Mouse (Mus musculus): ENCODE results near the gene Prok1. TPM values are rescaled to one million over a fixed set of nuclear protein-coding genes. Genes with fewer than 3 reads are reported as not detected.
A peak's percentile ranks its signal among the peaks of the same experiment; 100 is the strongest.

Gene Prok1
- polyA plus RNA-seq, 1 experiment from 2014 or later: 0.19 TPM

DNA sequence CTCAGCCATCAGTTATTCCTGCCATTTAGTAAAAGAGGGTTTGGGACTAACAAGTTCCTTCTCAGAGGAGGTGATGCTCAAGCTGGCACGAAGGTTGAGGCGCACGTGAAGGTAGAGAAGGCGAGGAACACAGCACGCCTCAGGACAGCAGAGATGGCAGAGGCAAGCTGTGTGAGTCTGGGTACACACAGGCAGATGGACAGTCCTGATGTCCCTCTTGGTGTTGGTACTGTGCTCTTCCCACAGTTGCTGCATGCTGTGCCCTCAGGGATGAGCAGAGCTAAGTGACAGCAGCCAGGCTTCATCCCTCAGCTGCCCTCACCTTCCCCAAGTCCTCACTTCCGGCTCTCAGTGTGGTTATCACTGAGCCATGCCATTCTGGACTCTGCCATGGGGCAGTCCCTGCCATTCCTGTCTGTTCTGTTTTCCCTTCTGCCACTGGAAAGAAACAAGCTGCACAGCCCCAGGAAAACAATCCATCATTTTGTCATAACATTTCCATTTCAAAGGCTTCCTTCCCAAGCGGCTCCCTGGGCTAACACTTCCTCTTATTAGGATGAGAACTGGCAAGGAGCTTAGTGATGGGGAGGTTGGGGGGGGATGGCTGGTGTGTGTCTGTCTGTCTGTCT, 31.8 kb downstream of the Prok1 start:
- 67% methylated on average over 7 of the region's 7 CpGs for WGBS
- H3K27ac ChIP-seq (ENCODE audit: low read length): no peak overlapping the region
- peaks cover 3% of the 10 kb centered on the region; the same call in 1 of the 2 replicates for H3K4me1 ChIP-seq (replicated peaks; ENCODE audit: control insufficient read depth, insufficient read depth, low read length)
- no peaks in the 10 kb centered on the region for H3K36me3 ChIP-seq (ENCODE audit: control insufficient read depth, insufficient read depth)
- H3K4me2 ChIP-seq (ENCODE audit: low read length): no peak overlapping the region
- no peak overlapping the region for H3K9ac ChIP-seq (replicated peaks; ENCODE audit: low read depth, low read length)
- peak; percentile 23; the same call in 1 of the 2 replicates for ATAC-seq
- no peak overlapping the region for H3K4me3 ChIP-seq (replicated peaks; ENCODE audit: low read length)
- no peaks in the 10 kb centered on the region for H3K9me3 ChIP-seq (ENCODE audit: control insufficient read depth, low read length)
- no peaks in the 10 kb centered on the region for H3K27me3 ChIP-seq (replicated peaks; ENCODE audit: control insufficient read depth, insufficient read depth, low read length)

GRCm38 (mm10) chr3:107206490-107207150, 32.9 kb downstream of the Prok1 start:
- Histone ChIP-seq H3K4me2 (ENCODE audit: low read length) (no peak overlapping the region), H3K9me3 (ENCODE audit: control insufficient read depth, low read length) (no peaks in the 10 kb centered on the region), H3K36me3 (ENCODE audit: control insufficient read depth, insufficient read depth) (no peaks in the 10 kb centered on the region), H3K27ac (ENCODE audit: low read length) (no peak overlapping the region), H3K27me3 (replicated peaks; ENCODE audit: control insufficient read depth, insufficient read depth, low read length) (no peaks in the 10 kb centered on the region), H3K4me3 (replicated peaks; ENCODE audit: low read length) (no peak overlapping the region), H3K4me1 (replicated peaks; ENCODE audit: control insufficient read depth, insufficient read depth, low read length) (peaks cover 3% of the 10 kb centered on the region; the same call in 1 of the 2 replicates), H3K9ac (replicated peaks; ENCODE audit: low read depth, low read length) (no peak overlapping the region)
- 49% methylated on average over 4 of the region's 4 CpGs for WGBS
- ATAC-seq: peak; percentile 9; the same call in 1 of the 2 replicates

- peaks cover 5% of the 10 kb centered on the region; the same call in 1 of the 2 replicates for H3K4me1 ChIP-seq (replicated peaks; ENCODE audit: control insufficient read depth, insufficient read depth, low read length)
- no peaks in the 10 kb centered on the region for H3K27me3 ChIP-seq (replicated peaks; ENCODE audit: control insufficient read depth, insufficient read depth, low read length)
- H3K9me3 ChIP-seq (ENCODE audit: control insufficient read depth, low read length): no peaks in the 10 kb centered on the region
- H3K4me3 ChIP-seq (replicated peaks; ENCODE audit: low read length): no peak overlapping the region
- no peak overlapping the region for H3K9ac ChIP-seq (replicated peaks; ENCODE audit: low read depth, low read length)
- no peak overlapping the region for H3K27ac ChIP-seq (ENCODE audit: low read length)
- 11% methylated on average over 4 of the region's 4 CpGs for WGBS
- no peak overlapping the region for H3K4me2 ChIP-seq (ENCODE audit: low read length)
- H3K36me3 ChIP-seq (ENCODE audit: control insufficient read depth, insufficient read depth): no peaks in the 10 kb centered on the region
- ATAC-seq: no peak
Observed at GRCm38 (mm10) chr3:107205994-107206393, 33.5 kb downstream of the Prok1 start.

DNA sequence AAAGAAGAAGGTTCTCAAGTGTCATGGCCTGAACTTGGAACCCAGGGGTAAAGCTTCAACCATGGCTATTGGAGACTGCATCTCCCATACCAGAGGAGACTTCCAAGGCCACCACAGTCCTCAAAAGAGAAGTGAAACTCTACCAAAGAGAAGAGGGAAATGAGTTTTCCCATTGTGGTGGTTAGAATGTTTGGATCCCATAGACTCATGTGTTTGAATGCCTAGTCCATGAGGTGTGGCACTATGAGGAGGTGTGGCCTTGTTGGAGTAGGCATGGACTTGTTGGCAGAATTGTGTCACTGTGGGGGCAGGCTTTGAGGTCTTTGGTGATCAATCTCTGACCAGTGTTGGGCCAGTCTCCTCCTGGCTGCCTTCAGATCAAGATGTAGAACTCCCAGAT, 34.3 kb downstream of the Prok1 start:
- Histone ChIP-seq H3K27ac (ENCODE audit: low read length) (no peak overlapping the region), H3K4me3 (replicated peaks; ENCODE audit: low read length) (no peak overlapping the region), H3K27me3 (replicated peaks; ENCODE audit: control insufficient read depth, insufficient read depth, low read length) (no peaks in the 10 kb centered on the region), H3K4me2 (ENCODE audit: low read length) (no peak overlapping the region), H3K36me3 (ENCODE audit: control insufficient read depth, insufficient read depth) (no peaks in the 10 kb centered on the region), H3K9ac (replicated peaks; ENCODE audit: low read depth, low read length) (no peak overlapping the region), H3K4me1 (replicated peaks; ENCODE audit: control insufficient read depth, insufficient read depth, low read length) (peaks cover 5% of the 10 kb centered on the region; the same call in 1 of the 2 replicates), H3K9me3 (ENCODE audit: control insufficient read depth, low read length) (no peaks in the 10 kb centered on the region)
- ATAC-seq: no peak

GRCm38 (mm10) chr3:107204413-107204812, 35.1 kb downstream of the Prok1 start:
- Histone ChIP-seq H3K36me3 (ENCODE audit: control insufficient read depth, insufficient read depth) (no peaks in the 10 kb centered on the region), H3K9me3 (ENCODE audit: control insufficient read depth, low read length) (no peaks in the 10 kb centered on the region), H3K4me2 (ENCODE audit: low read length) (no peak overlapping the region), H3K4me1 (replicated peaks; ENCODE audit: control insufficient read depth, insufficient read depth, low read length) (peaks cover 5% of the 10 kb centered on the region; the same call in 1 of the 2 replicates), H3K27me3 (replicated peaks; ENCODE audit: control insufficient read depth, insufficient read depth, low read length) (no peaks in the 10 kb centered on the region), H3K27ac (ENCODE audit: low read length) (no peak overlapping the region), H3K9ac (replicated peaks; ENCODE audit: low read depth, low read length) (no peak overlapping the region), H3K4me3 (replicated peaks; ENCODE audit: low read length) (no peak overlapping the region)
- 87% methylated on average over 3 of the region's 3 CpGs for WGBS
- ATAC-seq: no peak

DNA sequence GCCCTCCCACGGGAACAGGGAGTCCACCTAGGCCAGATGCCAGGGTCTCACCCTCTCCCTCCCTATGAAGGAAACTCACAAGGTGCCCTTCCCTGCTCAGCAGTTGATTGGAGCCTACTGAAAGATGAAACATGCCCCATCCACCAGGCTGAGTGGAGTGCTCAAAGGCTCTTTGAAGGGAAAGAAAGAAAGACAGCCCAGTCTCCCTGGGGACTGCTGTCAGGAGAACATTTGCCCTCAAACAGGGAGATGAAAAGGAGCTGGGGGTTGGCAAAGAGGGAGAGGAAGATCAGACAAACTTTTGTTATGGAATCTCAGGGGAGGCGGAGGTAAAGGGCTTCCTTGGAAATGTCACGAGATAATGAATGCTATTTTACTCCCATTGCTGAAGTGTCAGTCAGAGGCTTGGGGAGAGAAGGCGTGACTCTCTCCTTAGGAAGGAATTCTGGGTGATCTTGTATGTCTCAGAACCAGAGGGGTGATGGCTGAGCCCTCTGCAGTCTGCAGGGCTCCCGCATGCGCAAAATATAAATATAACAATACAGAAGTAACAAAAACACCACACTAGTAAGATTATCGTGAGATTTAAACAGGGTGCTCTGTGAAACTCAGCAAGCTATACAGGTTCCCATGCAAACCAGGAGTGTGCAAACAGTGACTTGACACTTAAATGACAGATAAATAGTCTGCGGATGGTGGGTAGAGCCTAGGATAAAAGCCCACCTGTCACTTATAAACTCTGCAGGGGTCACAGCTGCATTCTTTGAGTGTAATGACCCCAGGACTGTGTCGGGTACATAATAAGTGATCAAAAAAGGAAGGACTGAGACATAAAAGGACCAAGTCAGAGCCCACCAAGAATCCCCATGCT, 38.0 kb downstream of the Prok1 start:
- Histone ChIP-seq H3K9me3 (ENCODE audit: control insufficient read depth, low read length) (no peaks in the 10 kb centered on the region), H3K9ac (replicated peaks; ENCODE audit: low read depth, low read length) (no peak overlapping the region), H3K27me3 (replicated peaks; ENCODE audit: control insufficient read depth, insufficient read depth, low read length) (no peaks in the 10 kb centered on the region), H3K4me1 (replicated peaks; ENCODE audit: control insufficient read depth, insufficient read depth, low read length) (0 out of 2 replicates have a peak, but pooled peaks cover 3% of the 10 kb centered on the region), H3K4me2 (ENCODE audit: low read length) (no peak overlapping the region), H3K27ac (ENCODE audit: low read length) (no peak overlapping the region), H3K4me3 (replicated peaks; ENCODE audit: low read length) (no peak overlapping the region), H3K36me3 (ENCODE audit: control insufficient read depth, insufficient read depth) (no peaks in the 10 kb centered on the region)
- peak; percentile 74 for ATAC-seq
- WGBS: 33% methylated on average over 9 of the region's 9 CpGs

GRCm38 (mm10) chr3:107188226-107188899, 51.1 kb downstream of the Prok1 start:
- Histone ChIP-seq H3K4me2 (ENCODE audit: low read length) (no peak overlapping the region), H3K9ac (replicated peaks; ENCODE audit: low read depth, low read length) (no peak overlapping the region), H3K36me3 (ENCODE audit: control insufficient read depth, insufficient read depth) (no peaks in the 10 kb centered on the region), H3K4me3 (replicated peaks; ENCODE audit: low read length) (no peak overlapping the region), H3K4me1 (replicated peaks; ENCODE audit: control insufficient read depth, insufficient read depth, low read length) (0 out of 2 replicates have a peak, but pooled peaks cover 2% of the 10 kb centered on the region), H3K27ac (ENCODE audit: low read length) (no peak overlapping the region), H3K27me3 (replicated peaks; ENCODE audit: control insufficient read depth, insufficient read depth, low read length) (no peaks in the 10 kb centered on the region), H3K9me3 (ENCODE audit: control insufficient read depth, low read length) (no peaks in the 10 kb centered on the region)
- peak; percentile 85 for ATAC-seq
- 43% methylated on average over 6 of the region's 6 CpGs for WGBS

DNA sequence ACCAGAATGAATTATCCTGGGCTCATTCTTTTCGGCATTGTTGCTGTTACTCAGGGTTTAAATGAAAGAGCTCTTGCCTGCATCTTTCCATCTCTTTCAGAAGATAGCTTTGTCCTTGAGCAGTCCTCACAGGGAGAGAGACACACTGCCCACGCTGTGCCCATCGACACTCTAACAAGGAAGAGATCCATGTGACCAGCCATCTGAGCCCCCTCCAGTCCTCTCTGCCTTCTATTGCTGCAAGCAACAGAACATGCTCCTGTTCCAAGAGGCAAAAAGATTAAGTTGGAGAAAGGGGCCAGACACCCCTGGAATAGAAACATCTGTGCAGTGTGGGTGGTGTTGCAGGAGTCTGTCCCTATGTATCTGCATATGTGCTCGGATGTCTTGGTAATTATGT, 52.5 kb downstream of the Prok1 start:
- no peak for ATAC-seq
- Histone ChIP-seq H3K27me3 (replicated peaks; ENCODE audit: control insufficient read depth, insufficient read depth, low read length) (no peaks in the 10 kb centered on the region), H3K4me3 (replicated peaks; ENCODE audit: low read length) (no peak overlapping the region), H3K4me1 (replicated peaks; ENCODE audit: control insufficient read depth, insufficient read depth, low read length) (0 out of 2 replicates have a peak, but pooled peaks cover 2% of the 10 kb centered on the region), H3K9me3 (ENCODE audit: control insufficient read depth, low read length) (no peaks in the 10 kb centered on the region), H3K9ac (replicated peaks; ENCODE audit: low read depth, low read length) (no peak overlapping the region), H3K36me3 (ENCODE audit: control insufficient read depth, insufficient read depth) (no peaks in the 10 kb centered on the region), H3K27ac (ENCODE audit: low read length) (no peak overlapping the region), H3K4me2 (ENCODE audit: low read length) (no peak overlapping the region)
- WGBS: 74% methylated on average over 4 of the region's 4 CpGs
